Mouse (Mus musculus) right cerebral cortex, postnatal 4 days (tissue): ENCODE measurements around the gene Tbc1d10c.

ENCODE experiments used
- DNase-seq: peaks from one replicate; pipeline ENCODE4 v3.0.0-alpha.2; 2022

Tbc1d10c gene

GRCm38 (mm10) chr19:4155223-4156072 is 35.6 kb downstream of the Tbc1d10c start:
- DNase-seq, result no peak

- no peak for DNase-seq
These were observed 36.5 kb downstream of the Tbc1d10c start for GRCm38 (mm10) chr19:4154437-4155222.

GRCm38 (mm10) chr19:4153232-4153654 is 37.8 kb downstream of the Tbc1d10c start, which contains the start of gene Ptprcap:
Gene Ptprcap (plus strand): TSS chr19:4153604.
- no peak for DNase-seq

- no peak for DNase-seq
These were observed 38.4 kb downstream of the Tbc1d10c start for GRCm38 (mm10) chr19:4152445-4153231.

GRCm38 (mm10) chr19:4151898-4152297 is 39.2 kb downstream of the Tbc1d10c start:
- no peak for DNase-seq

GRCm38 (mm10) chr19:4151488-4151860 is 39.6 kb downstream of the Tbc1d10c start:
- no peak for DNase-seq

- DNase-seq, result no peak
These were observed 40.3 kb downstream of the Tbc1d10c start for GRCm38 (mm10) chr19:4150567-4151487.

- DNase-seq, result no peak
These were observed 41.2 kb downstream of the Tbc1d10c start for GRCm38 (mm10) chr19:4149764-4150461.

GRCm38 (mm10) chr19:4149283-4149682 is 41.8 kb downstream of the Tbc1d10c start:
- DNase-seq, result no peak

- DNase-seq, result no peak
These were observed 42.3 kb downstream of the Tbc1d10c start for GRCm38 (mm10) chr19:4148819-4149218.

- peak; percentile 96 for DNase-seq
These were observed 42.6 kb downstream of the Tbc1d10c start, which contains the start of gene Coro1b for GRCm38 (mm10) chr19:4148491-4148806. Gene Coro1b (plus strand): TSS chr19:4148619.

GRCm38 (mm10) chr19:4147782-4148490 is 43.1 kb downstream of the Tbc1d10c start:
- no peak for DNase-seq

GRCm38 (mm10) chr19:4147022-4147405 is 44.1 kb downstream of the Tbc1d10c start:
- DNase-seq, result no peak

GRCm38 (mm10) chr19:4146366-4147021 is 44.6 kb downstream of the Tbc1d10c start:
- no peak for DNase-seq

GRCm38 (mm10) chr19:4145936-4146335 is 45.1 kb downstream of the Tbc1d10c start:
- DNase-seq, result no peak

- no peak for DNase-seq
These were observed 46.3 kb downstream of the Tbc1d10c start for GRCm38 (mm10) chr19:4144550-4145498.

- no peak for DNase-seq
These were observed 47.3 kb downstream of the Tbc1d10c start, which contains the start of gene Cabp4 for GRCm38 (mm10) chr19:4143759-4144268. Gene Cabp4 (minus strand): TSS chr19:4144033.

GRCm38 (mm10) chr19:4142416-4143173 is 48.5 kb downstream of the Tbc1d10c start:
- DNase-seq, result no peak
